In genomic region chr14:12624256-12625130, GRCm38 (mm10) we compare ENCODE assay signal across 9 mouse cellular contexts.
DNase-seq lines count a peak whose midpoint lies in the region; ATAC-seq and TF ChIP-seq lines count a peak whose summit lies in the region.
"Had no signal": no experiment of that assay in that cellular context is flagged by ENCODE, and none has a peak within 500 bp of the region (broad histone marks: within the 10 kb centered on the region; RNA-seq: fewer than 3 reads in every experiment).

No protein-coding gene starts in this region.

- DNase-seq in midbrain, embryonic 10.5 days (ENCODE audit: low spot score) = peak; percentile 12
- DNase-seq in midbrain, embryonic 11.5 days (ENCODE audit: low spot score, missing footprints) = no peak
- peak; percentile 24 for DNase-seq in brain, embryonic 18.5 days (ENCODE audit: low read depth, low spot score)
- peak; percentile 57 for DNase-seq in forebrain, embryonic 14.5 days (ENCODE audit: low spot score)
- DNase-seq in left cerebral cortex, adult 2 months (ENCODE audit: extremely low spot score in 1 of 2, low spot score in 2 of 2) = peak; percentile 31 to 43
- no peak for DNase-seq in spleen, adult 12 weeks (ENCODE audit: low spot score)
- DNase-seq in testis, postnatal 10 days (ENCODE audit: low spot score) = no peak
- no peak for DNase-seq in natural killer cell, adult 2 months (ENCODE audit: low spot score in 2 of 2)

- ATAC-seq in midbrain, embryonic 11.5 days (ENCODE audit: low FRiP score) = no peak
- ATAC-seq in forebrain, embryonic 14.5 days = peak; percentile 70

- no peak overlapping the region for H3K4me2 ChIP-seq in midbrain, embryonic 11.5 days
- no peak overlapping the region for H3K4me2 ChIP-seq in forebrain, embryonic 14.5 days (ENCODE audit: low read length)
- H3K4me2 ChIP-seq: neural tube, embryonic 12.5 days had no signal

- H3K27me3 ChIP-seq in midbrain, embryonic 10.5 days (ENCODE audit: low read depth, poor library complexity, severe bottlenecking) = no peaks in the 10 kb centered on the region
- H3K27me3 ChIP-seq in midbrain, embryonic 11.5 days (ENCODE audit: control insufficient read depth, insufficient read depth, low read length) = no peaks in the 10 kb centered on the region
- H3K27me3 ChIP-seq in forebrain, embryonic 14.5 days (replicated peaks; ENCODE audit: control insufficient read depth, insufficient read depth, low read length) = no peaks in the 10 kb centered on the region
- H3K27me3 ChIP-seq: neural tube, embryonic 12.5 days had no signal

- no peaks in the 10 kb centered on the region for H3K4me1 ChIP-seq in midbrain, embryonic 10.5 days
- H3K4me1 ChIP-seq in midbrain, embryonic 11.5 days (ENCODE audit: control insufficient read depth, insufficient read depth, low read length) = no peaks in the 10 kb centered on the region
- no peaks in the 10 kb centered on the region for H3K4me1 ChIP-seq in forebrain, embryonic 14.5 days (ENCODE audit: control insufficient read depth, insufficient read depth, low read length)
- H3K4me1 ChIP-seq: neural tube, embryonic 12.5 days had no signal

- H3K9me3 ChIP-seq in midbrain, embryonic 10.5 days (replicated peaks) = no peaks in the 10 kb centered on the region
- H3K9me3 ChIP-seq in midbrain, embryonic 11.5 days (ENCODE audit: control insufficient read depth, low read length) = no peaks in the 10 kb centered on the region
- no peaks in the 10 kb centered on the region for H3K9me3 ChIP-seq in forebrain, embryonic 14.5 days (replicated peaks; ENCODE audit: control insufficient read depth, low read length)
- H3K9me3 ChIP-seq: neural tube, embryonic 12.5 days had no signal

- intact Hi-C loops in left cerebral cortex, adult 2 months (cut with DNase I) = loop anchor here (1.0 to 5.0 kb wide), 2 partner anchors 198 to 574 kb away; partner anchors contain the start of gene Cadps

- no peak overlapping the region for H3K9ac ChIP-seq in midbrain, embryonic 11.5 days (ENCODE audit: low read length)
- no peak overlapping the region for H3K9ac ChIP-seq in forebrain, embryonic 14.5 days (ENCODE audit: low read length)
- H3K9ac ChIP-seq: neural tube, embryonic 12.5 days had no signal

- no peak overlapping the region for H3K27ac ChIP-seq in midbrain, embryonic 10.5 days (replicated peaks)
- no peak overlapping the region for H3K27ac ChIP-seq in midbrain, embryonic 11.5 days (ENCODE audit: low read depth, low read length)
- H3K27ac ChIP-seq in forebrain, embryonic 14.5 days (ENCODE audit: low read depth, low read length) = 0 out of 2 replicates have a peak overlapping the region, but pooled peaks have one; percentile 21
- no peak overlapping the region for H3K27ac ChIP-seq in left cerebral cortex, adult 2 months
- H3K27ac ChIP-seq: neural tube, embryonic 12.5 days had no signal

- H3K36me3 ChIP-seq in midbrain, embryonic 10.5 days = no peaks in the 10 kb centered on the region
- no peaks in the 10 kb centered on the region for H3K36me3 ChIP-seq in midbrain, embryonic 11.5 days (ENCODE audit: control insufficient read depth, insufficient read depth, low read length)
- H3K36me3 ChIP-seq in forebrain, embryonic 14.5 days (ENCODE audit: control insufficient read depth, insufficient read depth, low read length) = no peaks in the 10 kb centered on the region
- H3K36me3 ChIP-seq: neural tube, embryonic 12.5 days had no signal

- WGBS in midbrain, embryonic 10.5 days = 79% methylated on average over 11 of the region's 11 CpGs
- 81% methylated on average over 11 of the region's 11 CpGs for WGBS in midbrain, embryonic 11.5 days
- 66% methylated on average over 11 of the region's 11 CpGs for WGBS in forebrain, embryonic 14.5 days

- peak; percentile 66 for TF ChIP-seq CTCF in left cerebral cortex, adult 2 months (IDR thresholded peaks at IDR 0.05)

- no peak overlapping the region for H3K4me3 ChIP-seq in midbrain, embryonic 10.5 days
- no peak overlapping the region for H3K4me3 ChIP-seq in midbrain, embryonic 11.5 days (ENCODE audit: low read depth, low read length)
- H3K4me3 ChIP-seq in forebrain, embryonic 14.5 days (ENCODE audit: low read depth, low read length) = no peak overlapping the region
- H3K4me3 ChIP-seq in left cerebral cortex, adult 2 months = no peak overlapping the region
- H3K4me3 ChIP-seq: neural tube, embryonic 12.5 days had no signal

Comparison
In these comparisons a context has a peak if more than half of its experiments do, and no peak if none do; other contexts are left out.
1. DNase-seq: peak in midbrain, embryonic 10.5 days (single experiment), brain, embryonic 18.5 days (single experiment), forebrain, embryonic 14.5 days (single experiment) and left cerebral cortex, adult 2 months (2 of 2); none in midbrain, embryonic 11.5 days (single experiment), spleen, adult 12 weeks (single experiment), testis, postnatal 10 days (single experiment) and natural killer cell, adult 2 months (0 of 2).